24 mouse cellular contexts compared by ENCODE assay signal in the genomic region with DNA sequence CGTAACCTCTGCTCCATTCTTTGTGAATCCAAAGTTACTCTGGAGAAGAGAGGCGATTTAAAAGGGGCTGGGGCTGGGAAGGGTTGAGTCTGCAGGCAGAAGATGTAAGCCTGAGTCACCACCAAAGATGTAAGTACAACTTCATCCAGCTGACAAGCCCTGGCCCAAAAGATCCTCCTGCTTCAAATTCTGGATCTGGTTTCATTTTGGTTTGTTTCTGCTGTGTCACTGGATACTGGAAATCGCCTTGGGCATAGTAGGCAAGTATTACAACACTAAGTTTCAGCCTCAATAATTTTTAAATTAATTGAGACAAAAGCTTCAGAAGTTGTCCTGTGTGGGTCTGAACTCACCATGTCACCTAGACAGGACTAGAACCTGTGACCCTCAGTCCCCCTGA. TPM values are rescaled to one million over a fixed set of nuclear protein-coding genes. Genes with fewer than 3 reads are reported as not detected.
DNase-seq lines count a peak whose midpoint lies in the region; ATAC-seq and TF ChIP-seq lines count a peak whose summit lies in the region.
"Had no signal": no experiment of that assay in that cellular context is flagged by ENCODE, and none has a peak within 500 bp of the region (broad histone marks: within the 10 kb centered on the region; RNA-seq: fewer than 3 reads in every experiment).

No protein-coding gene starts in this region.

- WGBS in midbrain, embryonic 11.5 days, result 89% methylated on average over 3 of the region's 3 CpGs
- WGBS in midbrain, postnatal 0 days, result 86% methylated on average over 3 of the region's 3 CpGs

- no peaks in the 10 kb centered on the region for H3K9me3 ChIP-seq in midbrain, embryonic 11.5 days (ENCODE audit: control insufficient read depth, low read length)
- H3K9me3 ChIP-seq in midbrain, postnatal 0 days (ENCODE audit: low read length), result no peaks in the 10 kb centered on the region
- H3K9me3 ChIP-seq: embryonic facial prominence, embryonic 13.5 days; embryonic facial prominence, embryonic 15.5 days; forebrain, embryonic 10.5 days; forebrain, embryonic 12.5 days; G1E had no signal

- no peak overlapping the region for H3K4me3 ChIP-seq in midbrain, embryonic 11.5 days (ENCODE audit: low read depth, low read length)
- no peak overlapping the region for H3K4me3 ChIP-seq in midbrain, postnatal 0 days (ENCODE audit: low read depth, low read length)
- H3K4me3 ChIP-seq in layer of hippocampus, adult 2 months, result no peak overlapping the region
- H3K4me3 ChIP-seq: embryonic facial prominence, embryonic 13.5 days; embryonic facial prominence, embryonic 15.5 days; erythroblast, embryonic 14.5 days; forebrain, embryonic 10.5 days; forebrain, embryonic 12.5 days had no signal

- no peaks in the 10 kb centered on the region for H3K36me3 ChIP-seq in midbrain, embryonic 11.5 days (ENCODE audit: control insufficient read depth, insufficient read depth, low read length)
- no peaks in the 10 kb centered on the region for H3K36me3 ChIP-seq in midbrain, postnatal 0 days (ENCODE audit: insufficient read depth, low read length)
- H3K36me3 ChIP-seq: embryonic facial prominence, embryonic 13.5 days; embryonic facial prominence, embryonic 15.5 days; forebrain, embryonic 10.5 days; forebrain, embryonic 12.5 days; G1E had no signal

- peak; percentile 69 for DNase-seq in midbrain, embryonic 11.5 days (ENCODE audit: low spot score, missing footprints)
- no peak for DNase-seq in midbrain, postnatal 0 days (ENCODE audit: low spot score)
- peak; percentile 11 for DNase-seq in 416B (ENCODE audit: low read depth)
- DNase-seq in layer of hippocampus, adult 2 months (ENCODE audit: low spot score in 2 of 2), result no peak
- no peak for DNase-seq in B cell, adult 2 months
- DNase-seq: adrenal gland, adult 2 months; adrenal gland, postnatal 10 days; adrenal gland, postnatal 25 days; cerebellum, adult 11 months; cerebellum, adult 18-20 months; cerebellum, adult 8-10 months; cerebellum, adult 9-11 months; cerebellum, postnatal 14 days; cerebellum, postnatal 36 days; embryo, embryonic 11 days had no signal

- TF ChIP-seq CTCF in midbrain, postnatal 0 days (IDR thresholded peaks at IDR 0.05), result no peak
- TF ChIP-seq CTCF in layer of hippocampus, adult 2 months (conservative IDR thresholded peaks at IDR 0.05), result no peak

- no peak overlapping the region for H3K27ac ChIP-seq in midbrain, embryonic 11.5 days (ENCODE audit: low read depth, low read length)
- H3K27ac ChIP-seq in midbrain, postnatal 0 days (ENCODE audit: low read depth, low read length), result no peak overlapping the region
- H3K27ac ChIP-seq in layer of hippocampus, adult 2 months, result no peak overlapping the region
- H3K27ac ChIP-seq: embryonic facial prominence, embryonic 13.5 days; embryonic facial prominence, embryonic 15.5 days; forebrain, embryonic 10.5 days; forebrain, embryonic 12.5 days had no signal

- no peak for ATAC-seq in midbrain, embryonic 11.5 days (ENCODE audit: low FRiP score)
- ATAC-seq in midbrain, postnatal 0 days (ENCODE audit: low FRiP score), result no peak
- ATAC-seq: CD4-positive, CD25-positive, alpha-beta regulatory T cell, adult 4 months; forebrain, embryonic 14.5 days; forebrain, embryonic 16.5 days had no signal

- no peak overlapping the region for H3K9ac ChIP-seq in midbrain, embryonic 11.5 days (ENCODE audit: low read length)
- no peak overlapping the region for H3K9ac ChIP-seq in midbrain, postnatal 0 days (replicated peaks; ENCODE audit: low read length, poor library complexity, severe bottlenecking)
- H3K9ac ChIP-seq: embryonic facial prominence, embryonic 13.5 days; embryonic facial prominence, embryonic 15.5 days; forebrain, embryonic 12.5 days had no signal

- no peaks in the 10 kb centered on the region for H3K27me3 ChIP-seq in midbrain, embryonic 11.5 days (ENCODE audit: control insufficient read depth, insufficient read depth, low read length)
- no peaks in the 10 kb centered on the region for H3K27me3 ChIP-seq in midbrain, postnatal 0 days (ENCODE audit: insufficient read depth, low read length)
- H3K27me3 ChIP-seq: embryonic facial prominence, embryonic 13.5 days; embryonic facial prominence, embryonic 15.5 days; forebrain, embryonic 12.5 days had no signal

- no peak overlapping the region for H3K4me2 ChIP-seq in midbrain, embryonic 11.5 days
- no peak overlapping the region for H3K4me2 ChIP-seq in midbrain, postnatal 0 days (ENCODE audit: low read depth, low read length, poor library complexity, severe bottlenecking)
- H3K4me2 ChIP-seq: embryonic facial prominence, embryonic 13.5 days; embryonic facial prominence, embryonic 15.5 days; forebrain, embryonic 12.5 days had no signal

- H3K4me1 ChIP-seq in midbrain, embryonic 11.5 days (ENCODE audit: control insufficient read depth, insufficient read depth, low read length), result no peaks in the 10 kb centered on the region
- peaks cover 3% of the 10 kb centered on the region; the same call in 1 of the 2 replicates for H3K4me1 ChIP-seq in midbrain, postnatal 0 days (ENCODE audit: insufficient read depth, low read length)
- H3K4me1 ChIP-seq: embryonic facial prominence, embryonic 13.5 days; embryonic facial prominence, embryonic 15.5 days had no signal

RNA-seq across cellular contexts. Expression of a gene that starts 43.6 kb away (rescaled TPM):
- polyA plus RNA-seq in midbrain, embryonic 11.5 days (2014; fragmentation: Nextera tagmentation; extraction: Ambion mirVana), result 44.6 and 45.2 TPM in 2 replicates
- total RNA-seq in midbrain, postnatal 0 days (2014; rRNA removed), result 22.1 and 34.2 TPM in 2 replicates
- 18.6 and 25.0 TPM in 2 replicates for polyA plus RNA-seq in midbrain, postnatal 0 days (2015; fragmentation: Nextera tagmentation; extraction: Ambion mirVana)
- 10 to 100 TPM; 74.0 to 83.3 TPM for total RNA-seq in layer of hippocampus, adult 2 months (2021)

Comparison
In these comparisons a context has a peak if more than half of its experiments do, and no peak if none do; other contexts are left out.
1. DNase-seq: peak in midbrain, embryonic 11.5 days (single experiment) and 416B (single experiment); none in midbrain, postnatal 0 days (single experiment), layer of hippocampus, adult 2 months (0 of 2) and B cell, adult 2 months (0 of 2).